Mouse (Mus musculus): ENCODE measurements around the gene Supt6.

DNA sequence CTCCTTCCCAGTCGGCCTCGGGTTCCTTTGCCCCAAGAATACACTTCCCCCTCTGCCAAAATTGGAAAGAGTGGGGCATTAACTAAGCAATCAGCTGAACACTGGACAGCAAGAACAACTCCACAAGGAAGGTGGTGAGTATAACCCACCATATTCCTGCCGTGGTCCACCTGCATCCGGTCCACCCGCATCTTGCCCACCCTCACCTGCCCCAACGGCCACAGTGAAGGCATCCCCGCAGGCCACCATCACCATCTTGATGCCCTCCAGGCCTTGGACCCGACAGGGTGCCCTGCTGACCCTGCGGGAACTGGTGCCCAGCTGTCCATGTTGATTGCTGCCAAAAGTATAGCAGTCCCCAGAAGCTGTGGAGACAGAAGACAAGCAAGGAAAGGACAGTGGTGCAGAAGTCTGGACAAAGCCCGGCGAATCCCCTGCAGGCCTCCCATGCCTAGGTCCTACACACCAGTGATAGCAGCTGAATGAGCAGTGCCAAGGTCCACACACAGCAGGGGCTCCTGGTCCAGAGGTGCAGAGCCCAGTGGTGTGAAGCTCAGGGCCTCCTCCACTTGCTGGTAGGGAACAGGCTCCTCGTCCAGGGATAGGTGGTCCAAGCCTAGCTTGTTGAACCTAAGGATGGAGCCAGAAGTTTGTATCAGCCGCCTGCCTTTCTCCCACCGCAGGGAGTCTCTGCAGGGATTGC is 78.4 kb downstream of the Supt6 start:
- TF ChIP-seq FLI1 (IDR thresholded peaks at IDR 0.05; ENCODE audit: low read length) (no peak), GATA1 (IDR thresholded peaks at IDR 0.05; ENCODE audit: borderline replicate concordance, low read length) (no peak)

Data from megakaryocyte, embryonic 14.5 days (primary cell).